Mouse (Mus musculus) midbrain, embryonic 14.5 days (tissue): ENCODE measurements at regions not wholly inside any gene's neighbourhood (a gene's known extent, or its start where the extent isn't known, plus 50 kb on each side); places are given as distances from the start of the nearest gene placed in this dataset.

Experiments
- ATAC-seq: fragments of 200-750 bp; cut with Nextera tagmentation; 2 replicates; pipeline ENCODE4 v1.8.0; 2017; ENCODE audit warnings: moderate number of reproducible peaks, moderate library complexity; ENCODE audit not compliant: low FRiP score, low TSS enrichment
- DNase-seq: peaks from one replicate; pipeline ENCODE4 v3.0.0-alpha.2; 2015
- H3K27ac ChIP-seq: fragments of 300-500 bp; sonication (generic); replicated peaks from 2 replicates; pipeline ENCODE4 v1.5.1; 2014; ENCODE audit warnings: mild to moderate bottlenecking, low read depth, low read length, moderate library complexity
- H3K27me3 ChIP-seq: fragments of 300-500 bp; sonication (generic); 2 replicates; pipeline ENCODE4 v1.6.1; 2014; ENCODE audit warnings: low read length, control low read depth, mixed read lengths; ENCODE audit not compliant: control insufficient read depth, insufficient read depth
- H3K36me3 ChIP-seq: fragments of 300-500 bp; sonication (generic); 2 replicates; pipeline ENCODE4 v1.6.1; 2014; ENCODE audit warnings: low read length, control low read depth; ENCODE audit not compliant: control insufficient read depth, insufficient read depth
- H3K4me1 ChIP-seq: fragments of 300-500 bp; sonication (generic); 2 replicates; pipeline ENCODE4 v1.6.1; 2014; ENCODE audit warnings: mild to moderate bottlenecking, antibody characterized with exemption, low read length, control low read depth; ENCODE audit not compliant: control insufficient read depth, insufficient read depth
- H3K4me2 ChIP-seq: fragments of 300-500 bp; sonication (generic); 2 replicates; pipeline ENCODE4 v1.6.1; 2014; ENCODE audit warnings: mild to moderate bottlenecking, low read length, moderate library complexity
- H3K4me3 ChIP-seq: fragments of 300-500 bp; sonication (generic); replicated peaks from 2 replicates; pipeline ENCODE4 v1.5.1; 2014; ENCODE audit warnings: low read depth, low read length
- H3K9ac ChIP-seq: fragments of 300-500 bp; sonication (generic); replicated peaks from 2 replicates; pipeline ENCODE4 v1.6.1; 2014; ENCODE audit warnings: mild to moderate bottlenecking, low read length, moderate library complexity
- H3K9me3 ChIP-seq: fragments of 300-500 bp; sonication (generic); 2 replicates; pipeline ENCODE4 v1.6.1; 2016; ENCODE audit warnings: low read length, control low read depth, mixed read lengths; ENCODE audit not compliant: control insufficient read depth
- WGBS: fragments of 180-500 bp; shearing (Covaris S2); extraction: QIAGEN DNeasy Blood & Tissue Kit; methylation state at CpG from one replicate; pipeline ENCODE4 v1.1.7; 2014; 5-methylcytosine and 5-hydroxymethylcytosine counted together

- H3K27ac ChIP-seq: no peak overlapping the region
- H3K4me2 ChIP-seq: no peak overlapping the region
- H3K27me3 ChIP-seq: no peaks in the 10 kb centered on the region
- ATAC-seq (peak; percentile 43; the same call in 1 of the 2 replicates), DNase-seq (peak; percentile 81)
- H3K4me1 ChIP-seq: no peaks in the 10 kb centered on the region
- H3K9me3 ChIP-seq: no peaks in the 10 kb centered on the region
- no peaks in the 10 kb centered on the region for H3K36me3 ChIP-seq
- WGBS: 68% methylated on average over 6 of the region's 6 CpGs
- no peak overlapping the region for H3K4me3 ChIP-seq
- no peak overlapping the region for H3K9ac ChIP-seq
These were observed 101.3 kb upstream of the A26c2 start for GRCm38 (mm10) chr7:62924585-62925331.

- DNase-seq: peak; percentile 59
- no peak; the same call in 1 of the 2 replicates for ATAC-seq
- H3K9me3 ChIP-seq: no peaks in the 10 kb centered on the region
- no peaks in the 10 kb centered on the region for H3K27me3 ChIP-seq
- H3K36me3 ChIP-seq: no peaks in the 10 kb centered on the region
- no peaks in the 10 kb centered on the region for H3K4me1 ChIP-seq
- no peak overlapping the region for H3K4me2 ChIP-seq
- H3K9ac ChIP-seq: no peak overlapping the region
- no peak overlapping the region for H3K4me3 ChIP-seq
- H3K27ac ChIP-seq: no peak overlapping the region
- 0% methylated on average over 1 of the region's 1 CpGs for WGBS
These were observed 98.8 kb upstream of the A26c2 start for GRCm38 (mm10) chr7:62922246-62922645.

GRCm38 (mm10) chr7:62894337-62894736 lies 70.9 kb upstream of the A26c2 start:
- H3K4me1 ChIP-seq: no peaks in the 10 kb centered on the region
- no peak overlapping the region for H3K27ac ChIP-seq
- ATAC-seq (no peak), DNase-seq (no peak)
- no peaks in the 10 kb centered on the region for H3K36me3 ChIP-seq
- no peaks in the 10 kb centered on the region for H3K9me3 ChIP-seq
- H3K4me3 ChIP-seq: no peak overlapping the region
- no peak overlapping the region for H3K9ac ChIP-seq
- H3K4me2 ChIP-seq: no peak overlapping the region
- H3K27me3 ChIP-seq: no peaks in the 10 kb centered on the region
- WGBS: 85% methylated on average over 4 of the region's 4 CpGs

GRCm38 (mm10) chr7:62877033-62877432 lies 53.6 kb upstream of the A26c2 start:
- H3K4me3 ChIP-seq: no peak overlapping the region
- no peaks in the 10 kb centered on the region for H3K27me3 ChIP-seq
- no peak for ATAC-seq
- H3K36me3 ChIP-seq: no peaks in the 10 kb centered on the region
- no peaks in the 10 kb centered on the region for H3K4me1 ChIP-seq
- no peak overlapping the region for H3K9ac ChIP-seq
- 17% methylated on average over 1 of the region's 1 CpGs for WGBS
- H3K9me3 ChIP-seq: no peaks in the 10 kb centered on the region
- H3K4me2 ChIP-seq: no peak overlapping the region
- peak; percentile 84 for DNase-seq
- H3K27ac ChIP-seq: no peak overlapping the region
